Mouse (Mus musculus) 3T3-L1 (cell line): ENCODE results near the gene Ndrg2.

Source experiments
- DNase-seq: peaks from one replicate; pipeline ENCODE4 v3.0.0-alpha.2; 2015; ENCODE audit warnings: low read depth, low spot score

Gene Ndrg2

DNA sequence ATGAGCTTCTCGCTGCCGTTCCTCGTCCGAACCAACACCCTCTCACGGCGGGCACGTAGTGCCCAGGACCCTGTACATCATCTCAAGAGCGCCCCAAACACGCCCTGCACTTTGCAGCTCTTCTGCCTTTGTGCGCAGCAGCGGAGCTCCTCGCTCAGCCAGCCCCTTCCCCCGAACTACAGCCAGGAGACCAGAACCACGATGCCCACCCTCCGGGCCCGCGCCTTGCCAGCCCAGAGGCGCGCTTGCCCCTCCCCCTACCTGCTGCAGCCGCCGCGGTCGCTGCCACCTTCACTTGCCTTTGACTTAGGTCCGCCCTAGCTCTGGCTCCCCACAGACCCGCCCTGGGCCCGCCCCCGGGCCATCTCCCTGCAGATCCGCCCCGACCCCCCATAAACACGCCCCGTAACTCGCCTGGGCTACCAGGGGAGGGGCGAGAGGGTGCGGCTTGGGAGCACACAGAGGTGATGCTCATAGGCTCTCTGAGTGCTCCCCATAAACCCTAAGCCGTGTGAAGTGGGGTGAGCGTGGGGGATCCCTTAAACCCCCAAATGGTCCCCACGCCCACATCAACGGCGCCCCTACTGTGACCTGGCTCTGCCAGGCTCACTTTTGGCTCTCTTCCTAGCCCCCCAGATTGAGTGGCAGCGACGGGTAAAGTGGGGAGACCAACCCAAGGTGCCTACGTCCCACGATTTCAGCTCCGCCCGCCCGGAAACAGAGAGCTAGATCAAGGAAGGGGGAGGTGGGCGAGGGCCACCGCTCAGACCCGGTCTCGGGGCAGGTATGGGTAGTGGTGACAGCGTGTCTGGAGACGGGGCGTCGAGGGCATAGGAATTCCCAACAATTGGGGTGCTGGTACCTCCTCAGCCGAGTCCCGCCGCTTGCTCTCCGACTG, 647 bp downstream of the Ndrg2 start:
- DNase-seq, result no peak

DNA sequence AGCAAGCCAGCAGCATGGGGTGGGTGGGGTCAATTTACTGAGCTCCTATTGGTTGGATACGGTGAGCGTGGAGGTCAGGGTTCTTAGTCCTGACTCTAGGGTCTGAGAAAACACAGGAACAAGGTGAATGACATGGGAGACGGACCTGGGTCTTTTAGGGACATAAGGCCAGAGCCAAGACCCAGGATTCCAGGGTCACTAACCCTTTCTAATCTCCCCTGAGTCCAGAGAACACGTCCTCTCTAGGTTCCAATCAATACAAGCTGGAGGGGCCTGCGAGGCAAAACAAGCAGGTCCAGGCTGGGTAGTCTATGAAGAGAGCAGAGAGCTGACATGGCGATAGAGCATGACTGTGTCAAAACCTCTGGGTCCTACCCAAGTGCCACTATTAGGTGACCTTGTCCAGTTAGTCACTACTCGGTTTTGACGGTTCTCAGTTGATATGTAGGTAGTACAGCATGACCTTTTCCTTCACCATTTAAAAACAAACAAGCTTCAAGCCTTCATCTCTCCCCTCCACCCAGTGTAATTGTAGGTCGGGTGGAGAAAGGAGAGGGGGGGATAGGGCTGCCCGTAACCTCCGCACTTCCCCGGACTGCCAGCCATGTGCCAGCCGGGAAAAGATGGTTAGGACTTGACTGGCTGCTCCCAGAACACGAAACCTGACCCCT, 1.4 kb downstream of the Ndrg2 start:
- DNase-seq, result no peak

DNA sequence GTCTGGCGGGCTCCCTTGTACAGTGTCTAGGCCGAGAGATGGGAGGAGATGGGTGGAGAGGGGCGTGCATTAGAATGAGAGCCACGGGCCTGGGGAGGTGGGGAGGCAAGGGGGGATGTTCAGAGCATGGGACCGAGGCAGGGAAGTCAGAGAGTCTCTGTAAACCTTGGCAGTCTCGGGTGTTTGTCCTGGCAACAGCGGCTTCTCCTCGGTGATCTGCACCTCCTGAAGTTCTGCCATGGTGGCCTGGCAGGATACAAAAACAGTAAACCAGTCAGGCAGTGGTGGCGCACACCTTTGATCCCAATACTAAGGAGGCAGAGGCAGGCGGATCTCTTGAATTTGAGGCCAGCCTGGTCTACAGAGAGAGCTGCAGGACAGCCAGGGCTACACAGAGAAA, 2.7 kb downstream of the Ndrg2 start:
- no peak for DNase-seq

DNA sequence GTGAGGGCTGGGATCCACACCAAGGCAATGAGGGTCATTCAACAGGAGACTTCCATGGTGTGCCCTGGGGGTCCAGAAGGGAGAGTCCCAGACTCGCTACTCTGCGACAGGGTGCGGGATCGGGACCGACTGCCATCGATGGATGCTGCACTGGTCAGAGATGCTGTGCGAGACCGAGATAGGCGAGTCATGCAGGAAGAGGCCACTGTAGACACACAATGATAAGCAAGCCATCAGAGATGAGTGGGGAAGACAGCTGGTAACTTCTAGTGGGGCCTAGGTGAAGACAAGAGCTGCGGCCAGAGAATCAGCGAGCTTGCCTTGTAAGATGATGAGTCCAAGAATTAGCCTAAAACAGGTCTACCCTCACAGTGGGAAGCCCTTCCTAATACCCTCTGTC, 7.9 kb downstream of the Ndrg2 start:
- DNase-seq, result no peak

DNA sequence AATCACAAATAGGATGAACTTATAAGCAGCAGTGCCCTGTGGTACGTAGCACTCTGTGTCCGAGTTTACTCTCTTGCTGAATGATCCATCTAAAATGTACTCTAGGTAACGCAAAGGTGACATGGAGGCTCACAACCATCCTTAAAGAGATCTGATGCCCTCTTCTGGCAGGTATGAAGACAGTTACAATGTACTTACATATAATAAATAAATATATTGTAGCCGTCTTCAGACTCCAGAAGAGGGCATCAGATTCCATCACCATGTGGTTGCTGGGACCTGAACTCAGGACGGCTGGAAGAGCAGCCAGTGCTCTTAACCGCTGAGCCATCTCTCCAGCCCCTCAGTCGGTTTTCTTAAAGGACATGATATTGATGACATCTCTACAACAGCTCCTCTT, 9.3 kb downstream of the Ndrg2 start:
- DNase-seq, result peak; percentile 42

DNA sequence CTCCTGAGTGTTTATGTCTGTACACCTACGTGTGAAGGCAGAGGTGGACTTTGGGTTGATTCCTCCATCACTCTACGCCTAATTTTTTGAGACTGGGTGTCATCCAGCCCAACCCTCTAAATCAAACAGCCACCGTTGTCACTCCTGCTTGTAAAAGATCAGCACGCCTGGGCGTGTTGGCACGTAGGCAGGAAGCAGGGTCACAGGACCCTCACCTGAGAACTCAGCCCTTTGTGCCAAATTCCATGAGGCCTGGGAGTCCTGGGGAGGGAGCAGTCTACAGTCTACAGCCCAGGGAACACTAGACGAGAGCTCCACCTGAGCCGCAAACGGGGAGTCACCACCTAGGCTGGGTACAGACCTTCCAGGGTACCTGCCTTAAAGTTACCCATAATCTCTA, 10.2 kb downstream of the Ndrg2 start:
- DNase-seq, result no peak

DNA sequence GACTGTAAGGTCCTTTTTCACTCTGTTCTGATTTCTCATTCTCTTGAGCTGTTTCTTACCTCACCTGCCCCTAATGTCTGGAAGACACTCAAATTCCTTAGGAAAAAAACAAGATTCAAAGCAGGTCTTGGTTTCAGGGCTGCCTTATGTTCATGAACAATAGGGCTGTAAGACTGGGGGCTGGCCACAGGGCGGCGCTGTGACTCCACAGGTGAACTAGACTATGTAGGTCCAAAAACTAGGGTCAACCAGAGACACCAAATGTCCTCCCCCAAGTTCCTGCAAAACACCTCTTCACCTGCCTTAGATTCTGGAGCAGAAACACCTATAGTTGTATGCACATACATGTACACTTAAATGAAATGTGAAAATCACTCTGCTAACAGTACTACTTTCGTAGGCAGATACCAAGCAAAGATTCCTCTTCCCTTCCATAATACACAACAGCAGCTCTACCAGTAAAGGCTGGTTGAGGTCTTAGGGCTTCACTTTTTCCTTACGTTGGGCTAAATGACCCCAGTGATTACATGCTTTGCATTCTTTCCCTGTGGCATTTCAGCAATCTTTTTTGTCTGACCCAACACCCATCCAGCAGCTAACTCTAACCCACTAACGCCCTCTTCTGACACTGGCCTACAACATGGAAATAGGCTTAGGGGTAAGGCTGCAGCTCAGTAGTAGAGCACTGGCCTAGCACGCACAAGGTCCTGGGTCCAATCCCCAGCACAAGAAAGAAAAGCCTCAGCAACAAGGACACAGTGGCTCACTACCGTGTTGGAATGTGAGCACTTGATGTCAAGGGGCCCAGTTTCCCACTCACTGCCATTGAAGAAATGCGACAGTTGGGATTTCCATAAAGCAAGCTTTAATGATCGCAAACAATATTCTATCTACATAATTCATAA, 10.9 kb downstream of the Ndrg2 start:
- DNase-seq, result peak; percentile 71

DNA sequence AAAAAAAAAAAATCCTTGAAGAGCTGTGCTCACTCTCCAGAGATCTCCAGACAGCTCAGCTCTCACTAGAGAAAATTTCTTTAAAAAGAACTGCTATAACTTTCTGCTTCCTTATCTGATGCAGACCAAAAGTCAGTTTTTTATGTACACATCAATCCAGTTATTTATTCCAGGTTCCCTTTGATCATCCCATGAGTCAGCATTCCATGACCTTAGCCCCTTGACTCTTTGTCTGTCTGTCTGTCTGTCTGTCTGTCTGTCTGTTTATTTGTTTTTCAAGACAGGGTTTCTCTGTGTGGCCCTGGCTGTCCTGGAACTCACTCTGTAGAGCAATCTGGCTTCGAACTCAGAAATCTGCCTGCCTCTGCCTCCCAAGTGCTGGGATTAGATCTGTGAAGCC, 14.6 kb downstream of the Ndrg2 start:
- DNase-seq, result no peak

DNA sequence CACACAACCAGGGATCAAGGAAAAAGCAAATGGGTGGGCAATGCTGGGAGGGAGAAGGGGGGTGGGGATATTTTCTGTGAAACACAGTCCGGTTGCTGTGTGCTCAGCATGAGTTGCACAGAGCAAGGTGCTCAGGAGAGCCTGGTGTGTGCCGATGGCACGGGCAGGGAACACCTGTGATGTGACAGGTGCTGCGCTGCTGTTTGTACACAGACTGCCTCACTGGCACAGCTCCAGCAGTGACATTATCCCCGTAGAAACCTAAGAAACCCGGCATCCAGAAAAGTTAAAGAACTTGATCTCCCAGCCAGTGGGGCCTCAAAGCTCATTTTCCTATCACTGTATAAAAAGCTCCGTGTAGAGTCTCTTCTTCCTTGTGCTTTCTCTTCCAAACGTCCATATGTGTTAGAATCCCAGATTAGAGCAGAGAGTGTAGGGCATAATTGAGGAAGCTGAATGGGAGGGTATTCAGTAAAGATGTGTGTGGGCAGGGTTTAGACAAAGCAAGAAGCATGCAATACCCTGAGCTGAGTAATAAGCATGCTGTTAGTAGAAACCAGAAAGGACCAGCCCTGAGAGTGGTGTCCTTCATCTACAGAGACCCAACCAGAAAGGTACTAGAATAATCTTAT, 17.3 kb downstream of the Ndrg2 start:
- DNase-seq, result no peak

DNA sequence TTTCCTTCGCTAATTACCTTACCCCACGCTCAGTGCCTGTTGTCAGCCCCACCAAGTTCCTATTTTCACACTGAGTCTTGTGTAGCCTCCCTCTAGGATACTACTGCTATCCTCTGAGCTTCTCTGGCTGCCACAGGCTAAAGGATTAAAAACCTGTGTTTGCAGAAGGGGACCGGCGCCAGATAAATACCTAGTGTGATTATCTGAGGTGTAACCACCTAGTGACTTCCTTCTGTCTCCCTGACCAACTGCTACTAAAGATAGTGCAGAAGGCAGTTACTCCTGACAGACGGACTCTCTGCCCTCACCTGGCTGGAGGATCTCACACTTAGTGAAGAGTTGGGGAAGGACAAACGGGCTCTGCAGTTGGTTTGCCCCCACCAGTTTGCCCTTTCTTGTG, 17.9 kb downstream of the Ndrg2 start:
- DNase-seq, result no peak

DNA sequence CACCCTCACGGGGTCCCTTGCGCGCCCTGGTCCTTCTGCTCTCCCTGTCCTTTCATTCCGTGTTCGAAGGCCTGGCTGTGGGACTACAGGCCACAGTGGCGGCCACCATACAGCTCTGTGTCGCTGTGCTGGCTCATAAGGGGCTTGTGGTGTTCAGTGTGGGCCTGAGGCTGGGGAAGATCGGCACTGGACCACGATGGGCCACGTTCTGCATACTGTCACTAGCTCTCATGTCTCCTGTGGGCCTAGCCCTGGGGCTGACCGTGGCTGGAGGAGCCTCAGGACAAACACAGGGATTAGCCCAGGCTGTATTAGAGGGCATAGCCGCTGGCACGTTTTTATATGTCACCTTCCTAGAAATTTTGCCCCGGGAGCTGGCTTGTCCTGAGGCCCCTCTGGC, 18.9 kb downstream of the Ndrg2 start:
- DNase-seq, result no peak

DNA sequence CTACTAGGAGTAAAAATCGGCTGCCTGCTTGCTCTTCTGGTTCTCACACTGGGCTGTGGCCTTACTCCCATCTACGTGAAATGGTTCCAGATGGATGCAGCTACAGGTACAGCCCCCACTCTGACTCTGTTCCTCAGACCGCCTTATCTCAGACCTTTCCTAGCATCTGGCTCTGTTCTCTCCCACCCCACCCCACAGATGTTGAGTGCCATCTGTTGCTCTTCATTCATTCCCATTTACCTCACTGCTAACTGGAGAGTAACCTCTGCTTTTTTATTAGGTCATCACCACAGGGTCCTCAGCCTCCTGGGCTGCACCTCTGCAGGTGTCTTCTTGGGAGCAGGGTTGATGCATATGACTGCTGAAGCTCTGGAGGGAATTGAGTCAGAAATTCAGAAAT, 20.1 kb downstream of the Ndrg2 start:
- no peak for DNase-seq

DNA sequence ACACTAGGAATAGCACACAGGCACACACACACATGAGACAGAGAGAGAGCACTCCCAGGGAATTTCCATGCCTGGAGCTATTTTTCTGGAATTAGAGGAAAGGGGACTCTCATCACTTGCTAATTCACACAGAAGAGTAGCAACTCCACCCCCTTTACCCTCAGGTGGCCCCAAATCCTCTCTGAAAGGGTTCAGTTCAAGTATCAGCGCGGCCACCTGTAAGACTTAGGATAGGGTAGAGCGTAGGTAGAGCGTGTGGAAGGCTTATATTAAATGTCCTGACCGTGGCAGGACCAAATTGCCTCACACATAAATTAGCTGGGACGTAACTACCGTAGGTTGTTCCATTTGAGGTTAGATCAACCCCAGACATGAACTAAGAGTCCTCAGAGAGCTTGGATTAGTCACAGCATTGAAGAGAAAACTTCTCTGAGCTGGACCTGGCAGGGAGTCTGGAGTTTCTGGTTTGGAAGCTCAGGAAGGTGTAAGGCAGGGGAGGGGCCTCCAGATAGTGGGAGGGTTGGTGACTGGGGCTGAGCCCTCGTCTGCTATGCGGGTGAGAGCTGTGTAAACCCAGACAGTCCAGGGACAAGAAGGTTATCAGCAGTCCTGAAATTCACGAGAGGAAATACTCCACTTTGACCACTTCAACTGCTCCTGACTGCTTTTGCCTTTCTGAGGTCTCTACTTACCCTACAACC, 20.7 kb downstream of the Ndrg2 start:
- no peak for DNase-seq

DNA sequence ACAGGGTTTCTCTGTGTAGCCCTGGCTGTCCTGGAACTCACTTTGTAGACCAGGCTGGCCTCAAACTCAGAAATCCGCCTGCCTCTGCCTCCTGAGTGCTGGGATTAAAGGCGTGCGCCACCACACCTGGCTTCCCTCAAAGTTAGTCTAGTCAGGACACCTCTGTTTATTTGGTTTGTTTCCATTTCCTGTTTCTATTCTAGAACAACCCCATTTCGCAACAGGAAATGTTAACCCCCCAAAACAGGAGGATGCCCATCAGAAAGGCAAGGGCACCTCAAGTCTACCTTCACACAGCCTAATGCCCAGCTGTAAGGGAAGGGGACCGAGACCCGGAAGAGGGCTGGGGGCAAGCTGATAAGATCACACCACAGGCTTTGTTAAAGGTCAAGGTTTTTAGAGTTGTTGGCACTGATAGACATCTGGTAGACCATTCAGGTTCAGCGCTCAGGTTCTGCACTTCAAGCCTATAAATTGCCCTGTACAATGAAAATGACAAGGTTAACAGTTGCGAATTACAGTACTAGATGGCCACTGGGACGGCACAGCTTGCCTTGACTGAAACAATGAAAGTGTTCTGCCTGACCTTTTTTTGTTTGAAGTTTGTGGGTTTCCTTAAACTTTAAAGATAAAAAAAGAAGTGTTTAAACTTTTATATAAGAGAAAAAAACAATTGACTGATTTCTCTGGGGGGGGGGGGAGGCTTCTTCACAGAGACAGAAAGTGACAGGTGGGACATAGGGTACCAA, 21.6 kb downstream of the Ndrg2 start, which contains the start of gene Slc39a2:
Gene Slc39a2 (plus strand): TSS at position 699 of the 749 bp plus-strand sequence.
- DNase-seq, result no peak

DNA sequence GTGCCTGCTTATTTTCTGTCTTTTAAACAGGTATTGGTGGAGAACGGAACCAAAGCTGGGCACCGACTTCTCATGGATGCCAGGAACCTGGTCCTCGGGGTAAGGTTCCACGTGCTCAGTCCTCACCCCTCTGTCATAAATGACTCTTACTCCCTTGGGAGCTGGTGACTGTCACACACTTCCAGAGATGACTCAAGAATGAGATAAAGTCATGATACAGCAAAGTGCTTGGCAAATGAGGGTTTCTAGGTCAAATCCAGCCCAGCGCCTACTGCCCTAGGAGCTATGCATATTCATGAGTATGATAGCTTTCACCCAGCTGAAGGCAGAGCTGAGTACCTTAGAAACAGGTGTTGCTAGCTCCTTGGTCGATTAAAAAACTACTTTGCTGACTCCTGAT, 24.1 kb downstream of the Ndrg2 start:
- DNase-seq, result no peak

DNA sequence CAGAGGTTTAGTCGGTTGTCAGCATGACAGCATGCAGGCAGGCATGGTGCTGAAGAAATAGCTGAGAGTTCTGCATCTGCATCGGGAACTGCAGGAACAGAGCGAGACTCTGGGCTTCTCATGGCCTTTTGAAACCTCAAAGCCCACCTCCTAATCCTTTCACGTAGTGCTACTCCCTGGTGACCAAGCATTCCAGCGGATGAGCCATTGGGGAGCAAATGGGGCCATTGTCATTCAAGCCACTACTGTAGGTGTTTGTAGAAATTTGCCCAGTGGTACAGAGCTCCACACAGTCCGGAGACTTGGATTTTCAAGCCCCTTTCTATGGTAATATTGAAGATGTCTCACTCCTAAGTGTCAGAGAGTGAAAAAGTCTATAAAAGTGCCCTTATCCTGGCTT, 27.9 kb downstream of the Ndrg2 start:
- no peak for DNase-seq

DNA sequence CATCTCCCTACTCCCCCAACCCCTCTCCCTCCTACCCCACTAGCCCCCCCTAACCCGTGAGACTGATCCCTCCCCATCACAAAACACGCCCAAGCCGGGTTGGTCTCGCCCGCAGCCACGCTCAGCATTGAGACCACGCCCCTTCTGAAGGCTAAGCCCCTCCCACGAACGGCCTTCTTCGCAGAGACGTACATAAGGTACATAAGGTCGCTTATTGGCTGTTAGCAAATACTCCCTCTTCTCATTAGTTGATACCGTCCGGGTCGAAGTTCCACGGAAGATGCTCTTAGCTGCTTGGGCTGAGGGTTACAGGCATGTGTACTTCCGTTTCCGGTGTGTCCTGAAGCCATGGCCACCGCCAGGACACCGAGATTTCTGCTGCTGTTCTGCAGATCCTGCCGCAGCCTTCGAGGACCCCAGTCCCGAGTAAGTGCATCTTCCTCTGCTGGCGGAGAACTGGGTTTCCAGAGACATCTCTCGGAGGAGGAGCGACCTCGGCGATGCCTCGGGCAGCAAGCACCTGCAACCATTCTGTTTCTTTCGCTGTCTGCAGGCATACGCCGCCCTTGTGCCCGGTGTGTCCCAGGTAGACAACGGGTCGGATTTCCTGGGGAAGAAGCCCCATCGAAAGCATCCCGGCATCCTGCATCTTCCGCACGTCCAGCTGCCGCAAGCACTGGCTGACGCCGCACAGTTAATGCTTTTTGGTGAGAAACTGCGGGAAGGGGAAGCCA, 29.2 kb downstream of the Ndrg2 start, which contains the start of gene Mettl17:
Gene Mettl17 (plus strand): TSS at position 245 of the 734 bp plus-strand sequence.
- peak; percentile 99 for DNase-seq

DNA sequence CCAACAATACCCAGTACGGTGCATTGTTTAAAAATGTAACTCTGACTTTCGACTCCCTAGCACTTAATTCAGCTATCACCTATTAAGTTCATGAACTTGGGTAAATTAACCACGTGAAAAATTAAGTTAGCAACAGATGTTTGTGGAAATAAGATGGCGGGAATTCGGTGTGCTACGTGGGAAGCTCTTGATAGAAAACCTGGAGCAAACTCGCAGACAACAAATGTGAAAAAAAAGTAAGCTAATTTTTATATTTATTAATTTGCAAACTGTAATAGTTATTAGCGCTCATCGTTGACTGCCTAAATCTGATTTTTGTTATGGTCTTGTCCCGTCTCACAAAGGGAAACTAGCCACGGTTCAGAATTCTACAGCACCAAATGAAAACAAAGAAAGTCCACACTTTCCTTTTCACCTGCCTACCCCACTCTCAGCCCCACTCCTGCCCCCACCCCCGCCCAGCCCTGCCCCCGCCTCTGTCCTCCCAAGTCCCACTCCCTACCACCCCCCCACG, 29.9 kb downstream of the Ndrg2 start:
- peak; percentile 62 for DNase-seq

DNA sequence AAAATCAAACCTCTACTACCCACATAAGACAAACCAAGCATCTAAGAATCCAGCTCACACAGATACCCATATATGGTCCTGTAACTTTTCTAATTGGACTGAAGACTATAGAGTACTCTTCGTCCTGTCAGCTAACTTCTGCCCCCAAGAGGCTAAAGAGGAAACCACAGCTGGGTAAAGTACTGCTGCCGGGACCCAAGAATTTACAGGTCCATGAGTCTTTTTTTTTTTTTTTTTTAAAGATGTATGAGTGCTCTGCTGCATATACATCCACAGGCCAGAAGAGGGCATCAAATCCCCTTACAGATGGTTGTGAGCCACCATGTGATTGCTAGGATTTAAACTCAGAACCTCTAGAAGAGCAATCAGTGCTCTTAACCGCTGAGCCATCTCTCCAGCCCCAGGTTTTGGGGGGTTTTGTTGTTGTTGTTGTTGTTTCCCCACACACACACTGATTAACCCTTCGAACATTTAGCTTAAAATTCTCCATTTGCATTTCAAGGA, 30.4 kb downstream of the Ndrg2 start:
- DNase-seq, result peak; percentile 96
